Comparison of ENCODE assay signal across 9 mouse cellular contexts in the genomic region with DNA sequence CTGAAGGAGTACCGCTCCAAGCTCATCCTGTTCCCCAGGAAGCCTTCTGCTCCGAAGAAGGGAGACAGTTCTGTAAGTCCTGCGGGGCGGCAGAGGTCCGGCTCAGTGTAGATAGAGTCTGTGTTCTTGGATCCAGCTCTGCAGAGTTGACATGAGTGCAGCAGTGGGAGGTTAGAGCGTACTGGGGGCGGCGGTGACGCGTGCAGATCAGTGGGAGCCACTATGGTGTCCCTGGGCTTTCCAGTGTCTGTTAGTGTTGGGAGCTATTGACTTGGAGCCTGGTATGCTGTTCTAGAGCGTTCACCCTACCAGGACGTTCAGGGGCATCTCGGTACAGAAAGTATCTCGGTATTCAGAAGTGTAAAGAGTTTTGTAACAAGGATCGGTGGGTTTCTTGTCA. TPM values are rescaled to one million over a fixed set of nuclear protein-coding genes. Genes with fewer than 3 reads are reported as not detected.
DNase-seq lines count a peak whose midpoint lies in the region; ATAC-seq and TF ChIP-seq lines count a peak whose summit lies in the region.
"Had no signal": no experiment of that assay in that cellular context is flagged by ENCODE, and none has a peak within 500 bp of the region (broad histone marks: within the 10 kb centered on the region; RNA-seq: fewer than 3 reads in every experiment).

No protein-coding gene starts in this region.

- H3K36me3 ChIP-seq in heart, embryonic 10.5 days: peaks cover 37% of the 10 kb centered on the region
- H3K36me3 ChIP-seq in forebrain, embryonic 15.5 days: peaks cover 24% of the 10 kb centered on the region
- peaks cover 25% of the 10 kb centered on the region for H3K36me3 ChIP-seq in liver, postnatal 0 days (replicated peaks; ENCODE audit: insufficient read depth, low read length)

- H3K4me2 ChIP-seq in forebrain, embryonic 15.5 days (replicated peaks): peak overlapping the region; percentile 69
- peak overlapping the region; percentile 97 for H3K4me2 ChIP-seq in liver, postnatal 0 days (ENCODE audit: low read depth, low read length)

- H3K27ac ChIP-seq in heart, embryonic 10.5 days: peak overlapping the region; percentile 100
- H3K27ac ChIP-seq in forebrain, embryonic 15.5 days (replicated peaks): no peak overlapping the region
- H3K27ac ChIP-seq in liver, postnatal 0 days (ENCODE audit: low read depth): peak overlapping the region; percentile 95

- no peak for ATAC-seq in forebrain, embryonic 15.5 days (replicated peaks)
- no peak for ATAC-seq in liver, postnatal 0 days

- TF ChIP-seq CTCF in liver, postnatal 0 days (IDR thresholded peaks at IDR 0.05; ENCODE audit: low read depth): no peak

- H3K27me3 ChIP-seq in heart, embryonic 10.5 days (ENCODE audit: insufficient read depth, poor library complexity, severe bottlenecking): no peaks in the 10 kb centered on the region
- no peaks in the 10 kb centered on the region for H3K27me3 ChIP-seq in forebrain, embryonic 15.5 days
- H3K27me3 ChIP-seq in liver, postnatal 0 days (ENCODE audit: insufficient read depth, low read length): no peaks in the 10 kb centered on the region

- intact Hi-C loops in heart, postnatal 10 days (cut with DNase I): loop anchor here (5.0 kb wide), 1 partner anchor 61 kb away; a partner anchor contains a TSS
- intact Hi-C loops in left cerebral cortex, postnatal 10 days (cut with DNase I): loop anchor here (5.0 kb wide), 1 partner anchor 61 kb away; a partner anchor contains a TSS

- WGBS in heart, embryonic 10.5 days: 19% methylated on average over 15 of the region's 15 CpGs
- 18% methylated on average over 15 of the region's 15 CpGs for WGBS in forebrain, embryonic 15.5 days
- 6% methylated on average over 14 of the region's 15 CpGs for WGBS in liver, postnatal 0 days (ENCODE audit: insufficient replicate concordance)

- peaks cover 16% of the 10 kb centered on the region for H3K4me1 ChIP-seq in heart, embryonic 10.5 days
- peaks cover 19% of the 10 kb centered on the region for H3K4me1 ChIP-seq in forebrain, embryonic 15.5 days
- peaks cover 12% of the 10 kb centered on the region for H3K4me1 ChIP-seq in liver, postnatal 0 days (ENCODE audit: insufficient read depth)

- H3K9ac ChIP-seq in forebrain, embryonic 15.5 days (replicated peaks): peak overlapping the region; percentile 95
- peak overlapping the region; percentile 98 for H3K9ac ChIP-seq in liver, postnatal 0 days (replicated peaks)

- H3K4me3 ChIP-seq in heart, embryonic 10.5 days: peak overlapping the region; percentile 96
- peak overlapping the region; percentile 85 for H3K4me3 ChIP-seq in forebrain, embryonic 15.5 days
- H3K4me3 ChIP-seq in liver, postnatal 0 days (ENCODE audit: low read depth, low read length): peak overlapping the region; percentile 89

- no peaks in the 10 kb centered on the region for H3K9me3 ChIP-seq in heart, embryonic 10.5 days
- H3K9me3 ChIP-seq in forebrain, embryonic 15.5 days: no peaks in the 10 kb centered on the region
- no peaks in the 10 kb centered on the region for H3K9me3 ChIP-seq in liver, postnatal 0 days (ENCODE audit: low read length)

- DNase-seq in heart, embryonic 10.5 days (ENCODE audit: low spot score): no peak
- no peak for DNase-seq in heart, postnatal 10 days
- peak; percentile 16 for DNase-seq in A20 (ENCODE audit: low read depth, low spot score)
- DNase-seq in liver, postnatal 0 days: no peak
- DNase-seq in embryo, embryonic 10 days (ENCODE audit: low spot score): no peak
- no peak for DNase-seq in left cerebral cortex, postnatal 10 days (ENCODE audit: extremely low spot score in 1 of 2, low spot score in 2 of 2)
- no peak for DNase-seq in B cell, adult 2 months
- DNase-seq: thymus, postnatal 36 days had no signal

- no peak for TF ChIP-seq EP300 in liver, postnatal 0 days (IDR thresholded peaks at IDR 0.05; ENCODE audit: low read depth)

RNA-seq across cellular contexts. Expression of a gene that starts 1.1 kb away (rescaled TPM):
- polyA plus RNA-seq in heart, embryonic 10.5 days (2016; fragmentation: Nextera tagmentation; extraction: Ambion mirVana): 1,165 and 1,266 TPM in 2 replicates
- total RNA-seq in heart, postnatal 10 days (2021): 100 to 1,000 TPM; 536 to 545 TPM
- polyA plus RNA-seq in forebrain, embryonic 15.5 days (2015; fragmentation: Nextera tagmentation; extraction: Ambion mirVana): 886 and 899 TPM in 2 replicates
- polyA plus RNA-seq in liver, postnatal 0 days (2015; fragmentation: Nextera tagmentation; extraction: Ambion mirVana): 811 and 871 TPM in 2 replicates
- total RNA-seq in left cerebral cortex, postnatal 10 days (2021): 100 to 1,000 TPM; 451 to 456 TPM

RNA-seq across cellular contexts. Expression of a gene that starts 13.9 kb away (rescaled TPM):
- polyA plus RNA-seq in heart, embryonic 10.5 days (2016; fragmentation: Nextera tagmentation; extraction: Ambion mirVana): 0.76 and 1.5 TPM in 2 replicates
- total RNA-seq in heart, postnatal 10 days (2021): 1 to 10 TPM in 1 of 2 experiments, under 1 TPM in 1; 0.64 to 1.3 TPM
- 2.5 and 3.2 TPM in 2 replicates for polyA plus RNA-seq in forebrain, embryonic 15.5 days (2015; fragmentation: Nextera tagmentation; extraction: Ambion mirVana)
- polyA plus RNA-seq in liver, postnatal 0 days (2015; fragmentation: Nextera tagmentation; extraction: Ambion mirVana): 0.06 TPM in 2 replicates
- total RNA-seq in left cerebral cortex, postnatal 10 days (2021): 10 to 100 TPM; 75.7 to 94.1 TPM

RNA-seq across cellular contexts. Expression of a gene that starts 40.5 kb away (rescaled TPM):
- 57.4 and 63.0 TPM in 2 replicates for polyA plus RNA-seq in heart, embryonic 10.5 days (2016; fragmentation: Nextera tagmentation; extraction: Ambion mirVana)
- 10 to 100 TPM; 72.8 to 80.3 TPM for total RNA-seq in heart, postnatal 10 days (2021)
- polyA plus RNA-seq in forebrain, embryonic 15.5 days (2015; fragmentation: Nextera tagmentation; extraction: Ambion mirVana): 47.0 and 47.2 TPM in 2 replicates
- 16.9 and 18.3 TPM in 2 replicates for polyA plus RNA-seq in liver, postnatal 0 days (2015; fragmentation: Nextera tagmentation; extraction: Ambion mirVana)
- total RNA-seq in left cerebral cortex, postnatal 10 days (2021): 10 to 100 TPM; 70.4 to 71.3 TPM

RNA-seq across cellular contexts. Expression of a gene that starts 54.8 kb away (rescaled TPM):
- polyA plus RNA-seq in heart, embryonic 10.5 days (2016; fragmentation: Nextera tagmentation; extraction: Ambion mirVana): 9.3 and 12.3 TPM in 2 replicates
- 1 to 10 TPM; 1.3 to 2.3 TPM for total RNA-seq in heart, postnatal 10 days (2021)
- polyA plus RNA-seq in forebrain, embryonic 15.5 days (2015; fragmentation: Nextera tagmentation; extraction: Ambion mirVana): 0.69 and 1.0 TPM in 2 replicates
- 2.4 and 4.0 TPM in 2 replicates for polyA plus RNA-seq in liver, postnatal 0 days (2015; fragmentation: Nextera tagmentation; extraction: Ambion mirVana)
- not detected for total RNA-seq in left cerebral cortex, postnatal 10 days (2021)
